Mouse (Mus musculus) MEL (cell line): ENCODE data around the gene Tmem145.

Experiments used
- CTCF ChIP-seq, 3 experiments: IDR thresholded peaks in 2 of 3; conservative IDR thresholded peaks in 1 of 3; 2 replicates each; pipeline ENCODE4 v1.5.1; 2011 to 2012; ENCODE audit warnings: low read length in 3 of 3, low read depth in 2 of 3, mild to moderate bottlenecking in 2 of 3, improper control_type of control experiment in 1 of 3, inconsistent platforms in 1 of 3, mixed read lengths in 1 of 3, moderate library complexity in 1 of 3; ENCODE audit not compliant: control insufficient read depth in 1 of 3, insufficient read depth in 1 of 3, poor library complexity in 1 of 3, severe bottlenecking in 1 of 3
- ETS1 ChIP-seq: IDR thresholded peaks from 2 replicates; pipeline ENCODE4 v1.6.1; 2012; ENCODE audit warnings: low read depth, mild to moderate bottlenecking, inconsistent platforms, low read length, improper control_type of control experiment, moderate library complexity
- ZKSCAN1 ChIP-seq: IDR thresholded peaks from 2 replicates; pipeline ENCODE4 v1.6.1; 2012; ENCODE audit warnings: low read depth, mild to moderate bottlenecking, inconsistent platforms, low read length, improper control_type of control experiment, moderate library complexity

DNA sequence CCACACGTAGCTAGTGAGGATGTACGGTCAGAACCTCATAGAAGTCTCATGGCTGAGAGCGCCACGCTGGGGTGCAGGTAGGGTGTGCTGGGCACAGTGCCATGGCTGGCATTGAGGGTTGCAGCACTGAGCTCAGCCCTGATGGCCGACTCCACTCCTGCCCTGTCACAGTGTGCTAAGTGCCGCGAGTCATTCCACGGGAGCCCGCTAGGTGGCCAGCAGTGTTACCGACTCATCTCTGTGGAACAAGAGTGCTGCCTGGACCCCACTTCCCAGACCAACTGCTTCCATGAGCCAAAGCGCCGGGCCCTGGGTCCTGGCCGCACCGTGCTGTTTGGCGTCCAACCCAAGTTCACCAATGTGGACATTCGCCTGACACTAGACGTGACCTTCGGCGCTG is 57.2 kb downstream of the Tmem145 start:
- TF ChIP-seq CTCF (IDR thresholded peaks at IDR 0.05 in 2 of 3, conservative IDR thresholded peaks at IDR 0.05 in 1 of 3; ENCODE audit: control insufficient read depth in 1 of 3, insufficient read depth in 1 of 3, low read depth in 2 of 3, low read length in 3 of 3, poor library complexity in 1 of 3, severe bottlenecking in 1 of 3) (0 out of 6 replicates have a peak, but pooled peaks of 1 of the 3 experiments have one; percentile 4), ZKSCAN1 (no peak), ETS1 (no peak)
